Mouse (Mus musculus) embryonic facial prominence, embryonic 10.5 days (tissue): ENCODE measurements around the gene Ccdc62. TPM values are rescaled to one million over a fixed set of nuclear protein-coding genes. Genes with fewer than 3 reads are reported as not detected.

Source experiments
- DNase-seq: peaks from one replicate; pipeline ENCODE4 v3.0.0-alpha.2; 2017; ENCODE audit warnings: low spot score
- H3K27ac ChIP-seq: fragments of 300-500 bp; sonication (generic); replicated peaks from 2 replicates; pipeline ENCODE4 v1.5.1; 2016; ENCODE audit warnings: mild to moderate bottlenecking
- H3K27me3 ChIP-seq: fragments of 300-500 bp; sonication (generic); replicated peaks from 2 replicates; pipeline ENCODE4 v1.6.1; 2016; ENCODE audit warnings: low read depth, mild to moderate bottlenecking; ENCODE audit not compliant: poor library complexity, severe bottlenecking
- H3K36me3 ChIP-seq: fragments of 300-500 bp; sonication (generic); replicated peaks from 2 replicates; pipeline ENCODE4 v1.6.1; 2016; ENCODE audit warnings: mild to moderate bottlenecking, moderate library complexity
- H3K4me1 ChIP-seq: fragments of 300-500 bp; sonication (generic); 2 replicates; pipeline ENCODE4 v1.6.1; 2016
- H3K4me3 ChIP-seq: fragments of 300-500 bp; sonication (generic); 2 replicates; pipeline ENCODE4 v1.5.1; 2016; ENCODE audit warnings: mild to moderate bottlenecking, moderate library complexity
- H3K9me3 ChIP-seq: fragments of 300-500 bp; sonication (generic); 2 replicates; pipeline ENCODE4 v1.6.1; 2016; ENCODE audit warnings: mild to moderate bottlenecking
- WGBS: fragments of 180-500 bp; shearing (Covaris S2); methylation state at CpG from one replicate; pipeline ENCODE4 v1.1.7; 2016; 5-methylcytosine and 5-hydroxymethylcytosine counted together
- polyA plus RNA-seq: library from polyadenylated mRNA; unstranded; fragments of >200 nt; fragmentation: Nextera tagmentation; extraction: Ambion mirVana; gene quantifications from 2 replicates; pipeline ENCODE4 v1.2.1, GENCODE M21; 2016

The Ccdc62 gene
- polyA plus RNA-seq, 1 experiment from 2014 or later = 5.9 TPM

- H3K4me3 ChIP-seq = no peak overlapping the region
- WGBS = 87% methylated on average over 16 of the region's 16 CpGs
- H3K27ac ChIP-seq = no peak overlapping the region
- H3K9me3 ChIP-seq = no peaks in the 10 kb centered on the region
- H3K36me3 ChIP-seq = peaks cover 30% of the 10 kb centered on the region
- no peaks in the 10 kb centered on the region for H3K27me3 ChIP-seq
- peaks cover 19% of the 10 kb centered on the region for H3K4me1 ChIP-seq
- no peak for DNase-seq
Observed at GRCm38 (mm10) chr5:123997811-123998210, 67.3 kb downstream of the Ccdc62 start.

GRCm38 (mm10) chr5:123998370-123998769 lies 67.9 kb downstream of the Ccdc62 start:
- no peak for DNase-seq
- Histone ChIP-seq H3K36me3 (peaks cover 36% of the 10 kb centered on the region), H3K9me3 (no peaks in the 10 kb centered on the region), H3K27me3 (no peaks in the 10 kb centered on the region), H3K27ac (no peak overlapping the region), H3K4me1 (peaks cover 19% of the 10 kb centered on the region), H3K4me3 (no peak overlapping the region)
- WGBS = 86% methylated on average over 10 of the region's 10 CpGs

GRCm38 (mm10) chr5:124000824-124001223 lies 70.3 kb downstream of the Ccdc62 start:
- DNase-seq = peak; percentile 87
- H3K9me3 ChIP-seq = no peaks in the 10 kb centered on the region
- H3K27ac ChIP-seq = no peak overlapping the region
- H3K36me3 ChIP-seq = peaks cover 60% of the 10 kb centered on the region
- no peaks in the 10 kb centered on the region for H3K27me3 ChIP-seq
- H3K4me3 ChIP-seq = no peak overlapping the region
- peaks cover 15% of the 10 kb centered on the region; the same call in 1 of the 2 replicates for H3K4me1 ChIP-seq
- WGBS = 12% methylated on average over 7 of the region's 7 CpGs

- WGBS = 67% methylated on average over 9 of the region's 9 CpGs
- Histone ChIP-seq H3K4me1 (peaks cover 10% of the 10 kb centered on the region; the same call in 1 of the 2 replicates), H3K27ac (no peak overlapping the region), H3K4me3 (no peak overlapping the region), H3K27me3 (no peaks in the 10 kb centered on the region), H3K9me3 (no peaks in the 10 kb centered on the region), H3K36me3 (peaks cover 65% of the 10 kb centered on the region)
- no peak for DNase-seq
Observed at GRCm38 (mm10) chr5:124001274-124001673, 70.8 kb downstream of the Ccdc62 start.

GRCm38 (mm10) chr5:124002876-124003275 lies 72.4 kb downstream of the Ccdc62 start:
- no peak overlapping the region for H3K27ac ChIP-seq
- H3K36me3 ChIP-seq = peaks cover 70% of the 10 kb centered on the region
- no peaks in the 10 kb centered on the region for H3K27me3 ChIP-seq
- no peak overlapping the region for H3K4me3 ChIP-seq
- no peaks in the 10 kb centered on the region for H3K9me3 ChIP-seq
- H3K4me1 ChIP-seq = no peaks in the 10 kb centered on the region
- DNase-seq = no peak
- 89% methylated on average over 2 of the region's 2 CpGs for WGBS

GRCm38 (mm10) chr5:124003375-124003774 lies 72.9 kb downstream of the Ccdc62 start:
- Histone ChIP-seq H3K27ac (no peak overlapping the region), H3K27me3 (no peaks in the 10 kb centered on the region), H3K9me3 (no peaks in the 10 kb centered on the region), H3K36me3 (peaks cover 75% of the 10 kb centered on the region), H3K4me3 (no peak overlapping the region), H3K4me1 (no peaks in the 10 kb centered on the region)
- no peak for DNase-seq
- WGBS = 79% methylated on average over 4 of the region's 4 CpGs

- WGBS = 93% methylated on average over 17 of the region's 17 CpGs
- no peak for DNase-seq
- H3K9me3 ChIP-seq = no peaks in the 10 kb centered on the region
- H3K4me1 ChIP-seq = no peaks in the 10 kb centered on the region
- no peak overlapping the region for H3K4me3 ChIP-seq
- H3K36me3 ChIP-seq = peaks cover 87% of the 10 kb centered on the region
- no peaks in the 10 kb centered on the region for H3K27me3 ChIP-seq
- no peak overlapping the region for H3K27ac ChIP-seq
Observed at GRCm38 (mm10) chr5:124004356-124005150, 74.1 kb downstream of the Ccdc62 start.

GRCm38 (mm10) chr5:124005151-124005500 lies 74.6 kb downstream of the Ccdc62 start:
- 95% methylated on average over 15 of the region's 15 CpGs for WGBS
- peaks cover under 1% of the 10 kb centered on the region; the same call in 1 of the 2 replicates for H3K4me1 ChIP-seq
- H3K27me3 ChIP-seq = no peaks in the 10 kb centered on the region
- H3K36me3 ChIP-seq = peaks cover 87% of the 10 kb centered on the region
- DNase-seq = no peak
- no peak overlapping the region for H3K4me3 ChIP-seq
- H3K9me3 ChIP-seq = no peaks in the 10 kb centered on the region
- no peak overlapping the region for H3K27ac ChIP-seq

- Histone ChIP-seq H3K4me1 (peaks cover 4% of the 10 kb centered on the region), H3K4me3 (no peak overlapping the region), H3K27ac (no peak overlapping the region), H3K36me3 (peaks cover 88% of the 10 kb centered on the region), H3K27me3 (no peaks in the 10 kb centered on the region), H3K9me3 (no peaks in the 10 kb centered on the region)
- 94% methylated on average over 11 of the region's 11 CpGs for WGBS
- no peak for DNase-seq
Observed at GRCm38 (mm10) chr5:124005591-124005990, 75.1 kb downstream of the Ccdc62 start.

DNA sequence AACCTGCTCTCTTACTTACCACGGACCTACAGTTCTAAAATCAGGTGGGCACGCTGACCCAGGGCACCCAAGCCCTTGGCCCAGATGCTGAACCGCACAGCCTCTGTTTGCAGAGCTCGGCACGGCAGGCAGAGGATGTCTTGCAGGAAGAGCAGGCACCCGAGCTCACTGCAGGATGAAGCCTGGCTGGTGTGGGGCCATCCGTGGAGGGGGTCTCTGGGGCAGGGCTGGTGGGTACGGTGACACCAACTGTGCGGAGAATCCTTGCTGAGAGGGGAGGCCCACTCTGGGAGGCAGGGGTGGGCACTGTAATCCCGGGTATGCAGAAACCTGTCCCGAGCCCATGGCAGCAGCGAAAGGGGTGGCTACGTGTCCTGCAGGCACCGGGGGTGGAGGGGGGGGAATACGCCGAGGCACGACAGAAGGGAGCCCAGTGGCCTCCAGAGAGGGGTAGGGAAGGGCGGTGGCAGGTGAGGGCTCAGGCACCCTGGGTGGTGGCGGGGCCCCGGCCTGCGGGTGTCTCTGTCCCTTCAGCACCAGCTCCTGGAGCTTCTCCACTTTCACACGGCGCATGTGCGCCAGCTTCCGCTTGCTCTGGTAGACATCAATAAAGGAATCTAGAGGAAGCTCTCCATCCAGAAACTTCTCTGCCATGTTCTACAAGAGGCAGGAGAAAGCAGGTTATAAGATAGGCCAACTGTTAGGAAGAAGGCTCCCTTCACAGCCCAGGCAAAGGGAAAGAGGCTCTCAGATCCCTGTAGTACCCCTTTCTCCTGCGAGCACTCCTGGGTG lies 75.8 kb downstream of the Ccdc62 start:
- Histone ChIP-seq H3K4me3 (no peak overlapping the region), H3K4me1 (peaks cover 11% of the 10 kb centered on the region), H3K9me3 (no peaks in the 10 kb centered on the region), H3K27ac (no peak overlapping the region), H3K36me3 (peaks cover 87% of the 10 kb centered on the region), H3K27me3 (no peaks in the 10 kb centered on the region)
- WGBS = 92% methylated on average over 26 of the region's 26 CpGs
- DNase-seq = no peak

GRCm38 (mm10) chr5:124006891-124007491 lies 76.5 kb downstream of the Ccdc62 start:
- Histone ChIP-seq H3K9me3 (no peaks in the 10 kb centered on the region), H3K36me3 (peaks cover 84% of the 10 kb centered on the region)

DNA sequence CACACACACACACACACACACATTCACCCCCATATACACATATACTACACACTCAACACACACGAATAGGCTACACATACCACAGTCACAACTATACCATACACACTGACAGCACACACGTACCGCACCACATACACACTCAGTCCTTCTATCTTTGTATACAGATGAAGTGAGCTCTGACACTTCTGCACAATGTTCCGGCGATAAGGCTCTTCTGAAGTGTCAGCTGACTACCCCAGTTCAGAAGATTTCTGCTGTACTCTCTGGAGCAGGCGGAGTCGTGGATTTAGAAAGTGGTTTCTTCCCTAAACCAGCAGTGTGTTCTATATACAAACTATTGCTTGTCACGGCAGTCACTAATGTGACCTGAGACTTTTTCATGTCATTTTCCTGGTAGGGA lies 79.6 kb downstream of the Ccdc62 start:
- peak overlapping the region; percentile 80; the same call in 1 of the 2 replicates for H3K27ac ChIP-seq
- peaks cover 49% of the 10 kb centered on the region for H3K4me1 ChIP-seq
- DNase-seq = no peak
- H3K9me3 ChIP-seq = no peaks in the 10 kb centered on the region
- H3K4me3 ChIP-seq = no peak overlapping the region
- no peaks in the 10 kb centered on the region for H3K27me3 ChIP-seq
- peaks cover 63% of the 10 kb centered on the region for H3K36me3 ChIP-seq
- 93% methylated on average over 8 of the region's 8 CpGs for WGBS

More at GRCm38 (mm10) chr5:124006891-124007491, 76.5 kb downstream of the Ccdc62 start:
- Histone ChIP-seq H3K4me3 (no peak overlapping the region), H3K27ac (no peak overlapping the region), H3K27me3 (no peaks in the 10 kb centered on the region), H3K4me1 (peaks cover 18% of the 10 kb centered on the region)
- DNase-seq = no peak
- 90% methylated on average over 17 of the region's 17 CpGs for WGBS
